Mouse (Mus musculus): ENCODE measurements around the gene Cdc42.

The Cdc42 gene

DNA sequence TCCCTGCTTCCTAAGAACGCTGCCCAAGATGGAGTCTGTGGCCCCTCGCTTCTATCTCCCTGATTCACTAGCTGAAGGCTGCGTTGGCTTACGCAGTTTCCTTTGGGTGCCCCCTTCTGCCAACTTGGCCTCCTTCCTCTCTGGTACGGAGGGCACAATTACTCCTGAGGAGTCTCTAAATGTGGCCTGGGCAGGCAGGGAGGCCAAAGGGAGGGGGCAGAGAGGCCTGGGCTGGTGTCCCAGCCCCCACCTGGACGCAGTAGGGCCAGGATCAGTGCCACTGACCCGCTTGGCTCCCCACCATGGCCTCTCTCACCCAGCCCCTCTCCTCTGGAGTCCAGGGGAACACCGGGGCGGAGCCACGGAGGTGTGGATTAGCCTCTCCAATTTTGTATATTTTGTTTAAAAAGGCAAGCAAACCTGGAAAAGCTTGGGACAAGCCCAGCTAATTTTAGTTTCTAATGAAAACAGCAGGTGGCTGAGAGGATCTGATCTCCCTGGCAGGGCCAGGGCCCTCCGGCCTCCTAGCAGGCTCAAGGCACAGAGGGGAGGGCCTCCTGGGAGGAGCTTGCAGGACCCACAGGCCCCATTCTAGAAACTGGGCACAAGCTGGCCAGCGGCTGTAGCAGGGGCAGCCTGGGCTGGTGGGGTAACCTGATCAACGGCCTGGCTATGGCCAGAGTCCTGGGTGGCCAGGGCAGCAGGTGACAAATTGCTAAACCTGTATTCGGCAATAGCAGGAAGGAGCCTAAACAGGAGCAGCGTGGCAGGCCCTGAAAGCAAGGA is 71.5 kb downstream of the Cdc42 start:
- in situ Hi-C loops (cut with MseI, MboI), result loop anchor here in 1 of 2 experiments (5.0 kb wide), 1 partner anchor 209 kb away; no protein-coding TSS in a partner anchor

DNA sequence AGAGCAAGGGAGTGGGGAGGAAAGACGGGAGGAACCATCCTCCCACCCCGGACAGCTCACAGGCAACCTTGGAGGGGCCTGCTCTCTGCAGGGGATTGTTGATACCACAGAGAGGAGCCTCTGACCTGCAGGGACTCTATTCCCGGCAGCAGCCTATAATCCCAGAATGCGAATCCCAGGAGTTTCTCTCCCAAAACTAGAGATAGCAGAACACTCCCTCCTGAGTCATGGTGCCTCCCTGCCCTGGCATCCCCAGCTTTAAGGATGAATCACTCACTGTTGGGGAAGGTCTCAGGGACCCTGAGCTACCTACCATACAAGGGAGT is 74.2 kb downstream of the Cdc42 start:
- in situ Hi-C loops (cut with MseI, MboI), result loop anchor here in 1 of 2 experiments (5.0 kb wide), 1 partner anchor 201 kb away; no protein-coding TSS in a partner anchor

DNA sequence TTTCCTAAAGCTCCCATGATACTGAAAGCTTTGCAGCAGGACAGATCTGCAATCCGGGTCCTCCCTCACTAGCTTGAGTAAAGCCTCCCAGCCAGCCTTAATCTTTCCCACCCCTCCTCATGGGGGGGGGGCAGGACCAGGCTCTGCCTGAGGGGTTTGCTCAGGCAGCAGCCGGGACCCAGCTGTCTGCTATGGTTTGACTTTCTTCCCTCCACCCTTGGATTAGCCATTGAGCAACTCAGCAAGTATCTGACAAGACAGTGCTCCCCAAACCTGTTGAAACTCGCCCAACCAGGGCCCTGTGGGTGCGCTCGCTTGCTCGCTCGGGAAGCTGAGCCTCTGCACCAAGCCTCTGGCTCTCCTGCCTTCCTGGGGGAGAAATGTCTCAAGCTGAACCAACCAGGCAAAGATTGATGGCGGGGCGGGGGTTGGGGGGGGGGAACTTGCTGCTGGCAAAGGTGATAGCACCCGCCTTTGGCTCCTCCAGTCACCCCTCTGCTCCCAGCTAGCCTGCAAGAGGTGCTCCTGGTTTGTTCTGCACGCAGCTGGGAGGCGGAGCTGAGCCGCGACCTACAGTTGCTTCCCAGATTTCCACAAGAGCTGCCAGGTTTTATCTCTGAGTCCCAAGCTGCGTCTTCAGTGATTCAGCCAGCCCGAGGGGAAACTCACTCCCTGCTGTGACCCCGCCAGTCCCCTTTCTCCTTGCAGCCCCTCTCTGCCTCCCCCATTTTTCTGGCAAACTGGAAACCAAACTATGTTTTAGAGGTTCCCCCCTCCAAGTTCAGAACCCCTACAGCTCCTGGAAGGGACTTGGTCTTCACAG is 74.7 kb downstream of the Cdc42 start:
- in situ Hi-C loops (cut with MseI, MboI), result loop anchor here in 1 of 2 experiments (5.0 kb wide), 1 partner anchor 200 kb away; no protein-coding TSS in a partner anchor

DNA sequence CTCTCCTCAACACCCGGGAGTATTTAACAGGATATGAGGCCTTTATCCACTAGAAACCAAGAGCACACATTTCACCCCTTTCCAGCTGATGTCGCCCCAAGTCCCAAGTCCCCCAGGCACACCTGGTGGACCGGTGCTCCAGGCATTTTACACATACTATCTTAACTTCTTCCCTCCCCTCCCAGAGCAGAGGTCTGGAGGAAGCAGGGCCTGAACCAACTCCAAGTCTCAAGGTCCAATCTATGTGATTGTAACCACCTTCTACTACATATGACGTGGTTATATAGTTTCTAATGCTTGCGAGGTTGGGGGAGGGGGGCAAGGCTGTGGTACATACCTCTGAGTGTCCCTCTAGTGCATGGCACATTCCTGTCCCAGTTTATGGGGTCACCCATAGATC is 75.4 kb downstream of the Cdc42 start:
- in situ Hi-C loops (cut with MseI, MboI), result loop anchor here in 1 of 2 experiments (5.0 kb wide), 1 partner anchor 200 kb away; no protein-coding TSS in a partner anchor

DNA sequence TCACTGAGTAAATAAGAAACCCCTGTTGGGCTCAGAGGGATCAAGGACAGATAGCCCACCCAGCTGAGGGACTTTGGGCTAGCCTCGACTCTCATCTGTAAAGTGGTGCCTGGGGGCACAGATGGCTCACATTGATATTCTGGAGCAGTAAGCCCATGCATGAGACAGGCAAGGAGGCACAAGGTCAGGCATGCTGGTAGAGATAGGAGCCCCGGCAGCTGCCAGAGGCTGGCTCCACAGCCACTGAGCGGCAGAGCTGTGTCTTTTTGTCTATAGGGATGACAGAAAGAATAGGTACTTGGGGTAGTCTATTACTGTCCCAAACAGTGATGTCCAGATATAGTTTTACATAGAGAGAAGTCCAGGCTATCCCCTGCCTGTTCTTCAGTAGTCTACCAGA is 76.2 kb downstream of the Cdc42 start:
- in situ Hi-C loops (cut with MseI, MboI), result loop anchor here in 1 of 2 experiments (5.0 kb wide), 1 partner anchor 199 kb away; no protein-coding TSS in a partner anchor

DNA sequence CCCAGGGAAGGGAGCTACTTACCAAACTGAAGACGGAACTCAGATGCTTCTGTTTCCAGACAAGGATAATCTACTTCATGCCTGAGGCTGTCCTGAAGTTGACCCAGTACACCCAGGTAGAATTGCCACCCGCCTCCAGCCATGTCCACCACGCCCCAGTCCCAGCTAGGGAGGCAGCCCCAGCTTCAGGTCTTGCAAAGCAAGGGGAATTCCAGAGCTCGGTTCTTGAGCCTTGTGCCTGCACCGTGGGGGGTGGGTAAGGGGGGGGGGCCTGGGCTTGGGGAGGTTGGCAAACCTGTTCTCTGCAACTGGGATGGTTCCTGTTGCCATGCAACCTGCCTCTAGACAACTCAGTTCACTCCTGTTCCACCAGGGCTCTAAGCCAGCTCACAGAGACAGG is 78.2 kb downstream of the Cdc42 start:
- in situ Hi-C loops (cut with MseI, MboI), result no loop called here

DNA sequence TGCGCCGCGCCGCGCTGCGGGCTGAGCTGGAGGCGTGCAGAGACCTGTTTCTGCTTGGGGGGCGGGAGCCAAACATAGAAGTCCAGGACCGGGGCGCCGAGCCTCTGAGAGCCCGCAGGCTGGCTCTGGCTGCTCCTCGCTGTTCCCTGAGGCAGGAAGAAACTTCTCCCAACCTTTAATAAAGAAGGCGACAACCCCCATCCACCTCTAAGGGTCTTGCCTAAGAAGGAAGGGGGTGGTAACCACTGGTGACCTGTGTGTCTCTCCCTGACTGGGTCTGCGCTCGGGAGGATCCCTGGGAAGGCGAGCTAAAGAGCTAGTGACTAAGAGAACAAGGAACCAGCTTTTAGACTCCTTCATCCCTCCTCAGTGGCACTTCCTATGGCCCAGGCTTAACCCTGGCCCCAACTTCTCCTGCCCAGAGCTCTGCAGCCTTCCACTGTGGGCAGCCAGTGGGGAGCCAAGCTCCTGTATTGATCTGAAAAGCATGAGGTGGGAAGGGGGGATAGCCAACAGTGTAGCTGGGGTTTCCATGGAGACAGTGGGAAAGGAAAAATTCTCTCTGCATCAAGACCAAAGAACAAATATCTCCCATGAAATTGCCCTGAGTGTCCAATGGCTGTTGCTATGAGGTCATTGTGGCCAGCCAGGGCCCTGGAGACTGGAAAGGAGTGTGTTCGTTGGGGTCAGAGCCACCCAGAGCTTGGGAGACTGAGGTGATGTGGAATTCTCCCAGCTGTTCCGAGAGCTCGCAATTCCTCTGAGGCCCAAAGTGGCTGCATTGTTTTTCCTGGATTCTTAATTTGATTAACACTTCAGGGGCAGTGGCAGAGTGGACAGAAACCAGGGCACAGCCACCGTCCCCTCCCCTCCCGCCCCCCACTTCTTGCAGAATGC is 79.1 kb downstream of the Cdc42 start:
- in situ Hi-C loops (cut with MseI, MboI), result no loop called here

DNA sequence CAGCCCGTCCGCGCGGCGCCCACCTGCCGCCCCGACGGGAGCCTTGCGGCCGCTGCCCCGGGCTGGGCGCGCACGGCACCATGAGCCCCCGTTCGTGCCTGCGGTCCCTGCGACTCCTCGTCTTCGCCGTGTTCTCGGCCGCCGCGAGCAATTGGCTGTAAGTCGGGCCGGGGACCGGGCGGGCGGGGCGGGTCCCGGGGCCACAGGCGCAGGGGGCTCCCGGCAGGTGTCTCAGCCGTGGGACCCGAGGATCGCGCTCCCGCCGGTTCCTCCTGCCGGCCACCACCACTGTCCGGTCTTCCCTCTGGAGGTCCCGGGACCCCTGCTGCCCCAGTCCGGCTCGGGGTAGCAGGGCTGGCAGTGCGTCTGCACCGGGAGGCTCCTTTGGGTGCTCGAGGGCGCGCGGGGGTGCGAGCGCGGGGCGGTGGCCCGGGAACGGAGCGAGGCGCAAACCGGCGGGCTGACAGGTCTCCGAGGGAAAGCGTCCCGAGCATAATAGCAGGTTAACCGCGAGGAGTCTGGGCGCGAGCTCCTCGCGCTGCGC is 79.8 kb downstream of the Cdc42 start:
- in situ Hi-C loops (cut with MseI, MboI), result no loop called here

DNA sequence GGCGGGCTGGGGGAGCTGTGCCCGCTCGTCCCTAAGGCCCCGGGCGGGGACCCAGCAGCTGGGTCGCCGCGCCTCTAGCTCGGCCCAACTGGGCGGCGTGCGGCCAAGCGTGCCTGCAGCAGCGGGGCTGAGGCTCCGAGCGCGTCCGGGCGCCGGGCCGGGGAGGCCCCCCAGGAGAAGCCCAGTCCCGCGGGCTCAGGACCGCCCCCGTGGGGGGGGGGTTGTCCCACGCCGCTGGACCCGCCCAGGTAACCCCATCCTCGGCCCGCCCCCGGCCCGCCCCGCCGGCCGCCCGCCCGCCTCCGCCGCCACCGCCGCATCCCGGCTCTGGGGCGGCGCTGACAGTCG is 80.4 kb downstream of the Cdc42 start, which contains the start of gene Wnt4:
Gene Wnt4, plus strand, starts transcription at position 324 of the 348 bp plus-strand sequence.
- in situ Hi-C loops (cut with MseI, MboI), result no loop called here

DNA sequence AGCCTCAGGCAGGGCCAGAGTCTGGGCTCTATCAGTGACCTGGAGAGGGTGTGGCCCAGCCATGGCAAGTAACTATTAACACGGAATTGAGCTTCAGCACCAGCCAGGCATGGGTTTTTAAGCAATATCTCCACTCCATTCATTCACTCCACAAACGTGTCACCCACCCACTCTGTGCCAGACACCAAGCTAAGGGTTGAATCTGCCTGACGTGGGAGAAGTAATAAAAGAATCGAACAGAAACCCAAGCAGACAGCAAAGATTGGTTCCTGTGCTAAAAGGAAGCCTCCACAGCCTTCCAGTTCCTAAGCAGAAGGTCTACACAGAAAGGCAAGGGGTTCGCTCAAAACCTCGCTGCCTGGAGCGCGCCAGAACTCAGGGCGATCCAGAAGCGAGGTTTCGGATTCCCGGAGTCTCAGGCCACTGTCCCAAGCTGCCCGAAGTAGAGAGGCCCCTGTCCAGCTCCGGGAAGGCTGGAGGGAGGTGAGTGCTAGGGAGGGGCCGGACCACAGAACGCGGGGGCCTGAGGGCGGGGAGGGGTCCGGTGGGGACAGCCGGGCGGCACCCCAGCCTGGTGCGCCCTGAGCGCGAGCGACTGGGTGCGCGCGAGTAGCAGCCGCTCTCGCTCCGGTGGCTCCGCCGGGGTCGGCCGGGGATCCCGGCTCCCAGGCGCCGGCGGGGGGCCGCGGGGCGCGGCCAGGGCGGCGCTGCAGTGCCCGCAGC is 80.9 kb downstream of the Cdc42 start:
- in situ Hi-C loops (cut with MseI, MboI), result no loop called here

DNA sequence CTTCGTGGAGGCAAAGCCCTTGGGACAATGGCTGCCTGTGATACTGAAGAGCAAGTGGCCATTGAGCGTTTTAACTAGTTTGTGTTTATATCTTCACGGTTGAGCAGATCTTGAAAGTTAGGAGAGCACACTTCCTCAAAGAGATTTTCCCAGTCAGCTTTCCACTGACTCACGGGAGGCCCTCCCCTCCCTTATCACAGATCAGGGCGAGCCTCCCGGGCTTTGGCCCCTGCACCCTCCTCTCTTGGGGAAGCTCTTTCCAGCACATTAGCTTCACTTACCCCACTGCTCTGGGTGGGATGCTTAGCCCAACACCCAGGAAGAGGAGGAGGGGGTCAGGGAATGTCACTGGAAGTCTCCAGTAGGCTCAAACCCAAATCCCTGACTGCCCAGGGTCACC is 83.2 kb downstream of the Cdc42 start:
- in situ Hi-C loops (cut with MseI, MboI), result no loop called here

DNA sequence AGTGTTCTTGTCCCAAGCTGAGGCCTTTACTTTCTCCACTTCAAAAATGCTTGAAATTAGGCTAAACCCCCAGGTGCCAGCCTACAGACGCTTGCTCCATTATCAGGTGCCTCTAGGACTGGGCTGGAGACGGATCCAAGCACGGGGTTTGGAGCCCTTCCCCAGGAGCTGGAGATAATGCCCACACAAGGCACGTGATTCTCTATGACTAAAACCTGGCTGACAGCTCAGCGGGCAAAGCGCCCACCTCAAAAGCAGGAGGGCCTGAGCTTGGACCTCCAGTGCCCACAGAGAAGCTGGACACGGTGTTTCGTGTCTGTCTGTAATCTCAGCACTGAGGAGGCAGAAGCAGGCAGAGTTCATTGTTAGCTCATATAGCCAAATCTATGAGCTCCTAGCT is 85.7 kb downstream of the Cdc42 start:
- in situ Hi-C loops (cut with MseI, MboI), result no loop called here

Measured in mouse trophoblast stem cell (cell line).